ENCODE assay signal across 13 mouse cellular contexts in the genomic region with DNA sequence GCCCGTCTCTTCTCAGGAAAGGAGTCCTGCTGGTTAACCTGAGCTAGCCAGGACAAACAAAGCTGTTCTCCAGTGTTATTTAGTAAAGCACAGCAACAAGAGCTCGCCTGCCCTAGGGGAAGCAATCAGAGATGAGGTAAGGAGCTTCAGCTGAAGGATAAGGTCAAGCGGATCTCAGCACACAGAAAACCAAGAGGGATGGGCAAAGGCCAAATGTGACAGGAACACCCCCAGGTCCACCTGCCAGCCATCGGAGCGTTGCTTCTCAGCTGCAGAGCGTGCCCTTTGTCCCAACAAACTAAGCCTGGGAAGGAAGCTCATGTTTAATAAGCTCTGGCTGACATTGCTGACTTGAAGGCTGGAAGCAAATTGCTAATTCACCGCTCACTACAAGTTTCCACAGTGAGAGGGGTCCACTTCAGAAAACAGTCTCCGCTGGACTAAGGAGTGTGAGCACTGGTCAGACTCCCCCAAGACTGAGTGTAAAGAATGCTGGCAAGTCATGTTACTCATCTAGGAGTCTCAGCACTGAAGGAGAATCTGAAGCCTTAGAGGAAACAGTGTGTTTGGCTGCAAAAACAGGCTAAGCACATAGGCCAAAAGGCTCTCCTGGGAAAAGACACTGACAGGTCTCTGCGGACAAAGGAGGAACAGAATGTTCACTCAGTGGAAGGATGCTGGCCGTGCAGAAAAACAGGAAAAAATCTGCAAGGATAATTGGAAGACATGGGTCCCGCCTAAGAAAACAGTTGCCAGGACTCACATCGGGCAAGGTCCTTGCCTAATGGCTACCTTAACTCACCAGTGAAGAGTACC. TPM values are rescaled to one million over a fixed set of nuclear protein-coding genes. Genes with fewer than 3 reads are reported as not detected.
DNase-seq lines count a peak whose midpoint lies in the region; ATAC-seq and TF ChIP-seq lines count a peak whose summit lies in the region.
"Had no signal": no experiment of that assay in that cellular context is flagged by ENCODE, and none has a peak within 500 bp of the region (broad histone marks: within the 10 kb centered on the region; RNA-seq: fewer than 3 reads in every experiment).

No protein-coding gene starts in this region.

- peaks cover 5% of the 10 kb centered on the region; the same call in 1 of the 2 replicates for H3K36me3 ChIP-seq in liver, adult 2 months (ENCODE audit: control insufficient read depth, insufficient read depth, low read length)
- H3K36me3 ChIP-seq in liver, embryonic 11.5 days (ENCODE audit: control insufficient read depth, insufficient read depth, low read length), result peaks cover 18% of the 10 kb centered on the region
- H3K36me3 ChIP-seq in midbrain, embryonic 14.5 days (ENCODE audit: control insufficient read depth, insufficient read depth, low read length), result peaks cover 41% of the 10 kb centered on the region

- intact Hi-C loops in gastrocnemius, postnatal 36 days (cut with DNase I), result no loop called here
- intact Hi-C loops in left cerebral cortex, postnatal 10 days (cut with DNase I), result no loop called here

- peaks cover 32% of the 10 kb centered on the region for H3K79me2 ChIP-seq in liver, adult 2 months (ENCODE audit: control insufficient read depth, insufficient read depth, low read length)

- no peak overlapping the region for H3K9ac ChIP-seq in liver, adult 2 months (ENCODE audit: low read depth, low read length)
- H3K9ac ChIP-seq in liver, embryonic 11.5 days (ENCODE audit: low read depth, low read length), result no peak overlapping the region
- H3K9ac ChIP-seq in midbrain, embryonic 14.5 days (replicated peaks; ENCODE audit: low read length), result no peak overlapping the region
- H3K9ac ChIP-seq: lung, embryonic 14.5 days had no signal

- H3K4me1 ChIP-seq in liver, adult 2 months (ENCODE audit: control insufficient read depth, insufficient read depth, low read length), result no peaks in the 10 kb centered on the region; the same call in 1 of the 2 replicates
- no peaks in the 10 kb centered on the region; the same call in 1 of the 2 replicates for H3K4me1 ChIP-seq in liver, embryonic 11.5 days (replicated peaks; ENCODE audit: control insufficient read depth, insufficient read depth, low read length)
- peaks cover 16% of the 10 kb centered on the region for H3K4me1 ChIP-seq in midbrain, embryonic 14.5 days (ENCODE audit: control insufficient read depth, insufficient read depth, low read length)

- peak; percentile 20 for DNase-seq in liver, adult 2 months (ENCODE audit: extremely low read depth, low read depth, low spot score)
- DNase-seq in liver, embryonic 11.5 days (ENCODE audit: low spot score), result no peak
- DNase-seq in gastrocnemius, postnatal 36 days, result peak; percentile 44 to 65
- DNase-seq in heart, postnatal 4 days, result peak; percentile 28
- DNase-seq in kidney, postnatal 4 days, result peak; percentile 25 to 53
- no peak for DNase-seq in left cerebral cortex, postnatal 10 days (ENCODE audit: extremely low spot score in 1 of 2, low spot score in 2 of 2)
- no peak for DNase-seq in midbrain, embryonic 14.5 days
- DNase-seq: lung, embryonic 14.5 days had no signal

- no peaks in the 10 kb centered on the region for H3K27me3 ChIP-seq in liver, adult 2 months (ENCODE audit: control insufficient read depth, insufficient read depth, low read length)
- H3K27me3 ChIP-seq in liver, embryonic 11.5 days (replicated peaks; ENCODE audit: control insufficient read depth, insufficient read depth, low read length), result no peaks in the 10 kb centered on the region
- H3K27me3 ChIP-seq in midbrain, embryonic 14.5 days (ENCODE audit: control insufficient read depth, insufficient read depth, low read length), result no peaks in the 10 kb centered on the region

- WGBS in liver, adult 2 months, result 69% methylated on average over 12 of the region's 12 CpGs
- WGBS in liver, embryonic 11.5 days, result 80% methylated on average over 12 of the region's 12 CpGs
- 80% methylated on average over 12 of the region's 12 CpGs for WGBS in midbrain, embryonic 14.5 days

- no peak for ATAC-seq in liver, embryonic 11.5 days (replicated peaks; ENCODE audit: low FRiP score)
- ATAC-seq in midbrain, embryonic 14.5 days (ENCODE audit: low FRiP score, low TSS enrichment), result no peak
- ATAC-seq: activated CD4-positive, CD25-positive, alpha-beta regulatory T cell, adult 4 months; intestine, embryonic 16.5 days; midbrain, embryonic 16.5 days had no signal

- H3K27ac ChIP-seq in liver, adult 2 months (replicated peaks; ENCODE audit: insufficient read depth, low read depth, low read length), result no peak overlapping the region
- H3K27ac ChIP-seq in liver, embryonic 11.5 days (ENCODE audit: low read depth, low read length), result no peak overlapping the region
- no peak overlapping the region for H3K27ac ChIP-seq in midbrain, embryonic 14.5 days (replicated peaks; ENCODE audit: low read depth, low read length)

- no peak for TF ChIP-seq POLR2A in liver, adult 2 months (IDR thresholded peaks at IDR 0.05; ENCODE audit: extremely low read depth, insufficient read depth, low read length)

- TF ChIP-seq CTCF in liver, adult 2 months (IDR thresholded peaks at IDR 0.05; ENCODE audit: low read depth, low read length), result no peak

- H3K9me3 ChIP-seq in liver, embryonic 11.5 days (ENCODE audit: control insufficient read depth, low read length), result no peaks in the 10 kb centered on the region
- H3K9me3 ChIP-seq in midbrain, embryonic 14.5 days (ENCODE audit: control insufficient read depth, low read length), result no peaks in the 10 kb centered on the region

- H3K4me2 ChIP-seq in liver, embryonic 11.5 days, result no peak overlapping the region
- no peak overlapping the region for H3K4me2 ChIP-seq in midbrain, embryonic 14.5 days (ENCODE audit: low read length)
- H3K4me2 ChIP-seq: lung, embryonic 14.5 days had no signal

- no peak overlapping the region for H3K4me3 ChIP-seq in liver, adult 2 months (ENCODE audit: insufficient read depth, low read depth, low read length)
- no peak overlapping the region for H3K4me3 ChIP-seq in liver, embryonic 11.5 days (ENCODE audit: low read depth, low read length)
- no peak overlapping the region for H3K4me3 ChIP-seq in midbrain, embryonic 14.5 days (replicated peaks; ENCODE audit: low read depth, low read length)

RNA-seq across cellular contexts. Expression of a gene that starts 11.8 kb away (rescaled TPM):
- 15.9 and 18.4 TPM in 2 replicates for total RNA-seq in liver, adult 2 months (2014; rRNA removed)
- polyA plus RNA-seq in liver, adult 2 months (2012; rRNA removed), result 31.7 and 33.8 TPM in 2 replicates
- 17.0 and 18.4 TPM in 2 replicates for polyA plus RNA-seq in liver, embryonic 11.5 days (2014; fragmentation: Nextera tagmentation; extraction: Ambion mirVana)
- 10 to 100 TPM; 17.8 to 19.1 TPM for total RNA-seq in gastrocnemius, postnatal 36 days (2021)
- 10 to 100 TPM; 54.9 to 61.1 TPM for total RNA-seq in heart, postnatal 4 days (2021)
- total RNA-seq in left cerebral cortex, postnatal 10 days (2021), result 10 to 100 TPM; 36.7 to 37.4 TPM
- polyA plus RNA-seq in midbrain, embryonic 14.5 days (2014; fragmentation: Nextera tagmentation; extraction: Ambion mirVana), result 21.4 and 21.6 TPM in 2 replicates

RNA-seq across cellular contexts. Expression of a gene that starts 21.0 kb away (rescaled TPM):
- total RNA-seq in liver, adult 2 months (2014; rRNA removed), result 0.07 and 0.09 TPM in 2 replicates
- 0.02 and 0.05 TPM in 2 replicates for polyA plus RNA-seq in liver, adult 2 months (2012; rRNA removed)
- polyA plus RNA-seq in liver, embryonic 11.5 days (2014; fragmentation: Nextera tagmentation; extraction: Ambion mirVana), result 0.05 TPM in 1 of 2 replicates, not detected in the other
- total RNA-seq in gastrocnemius, postnatal 36 days (2021), result under 1 TPM; 0.10 to 0.20 TPM
- total RNA-seq in heart, postnatal 4 days (2021), result under 1 TPM; 0.09 to 0.31 TPM
- 10 to 100 TPM; 32.7 to 32.8 TPM for total RNA-seq in left cerebral cortex, postnatal 10 days (2021)
- 1.4 and 2.9 TPM in 2 replicates for polyA plus RNA-seq in midbrain, embryonic 14.5 days (2014; fragmentation: Nextera tagmentation; extraction: Ambion mirVana)
- total RNA-seq: neutrophil, adult 5-6 weeks had no signal
- polyA plus RNA-seq: limb, embryonic 11.5 days; lung, embryonic 14.5 days had no signal

Comparison
In these comparisons a context has a peak if more than half of its experiments do, and no peak if none do; other contexts are left out.
1. DNase-seq: peak in liver, adult 2 months (single experiment), gastrocnemius, postnatal 36 days (2 of 2), heart, postnatal 4 days (single experiment) and kidney, postnatal 4 days (2 of 2); none in liver, embryonic 11.5 days (single experiment), left cerebral cortex, postnatal 10 days (0 of 2) and midbrain, embryonic 14.5 days (single experiment).
2. RNA of a gene that starts 21.0 kb away (total RNA-seq): 32.7 to 32.8 TPM in left cerebral cortex, postnatal 10 days; 0.09 to 0.31 TPM in heart, postnatal 4 days, 0.10 to 0.20 TPM in gastrocnemius, postnatal 36 days and 0.07 to 0.09 TPM in liver, adult 2 months; every median in the first group is over 10 times any median in the second.